Mouse (Mus musculus) ES-Bruce4 (cell line): ENCODE data around the gene Cc2d2b.

Source experiments
- CTCF ChIP-seq: IDR thresholded peaks from one replicate; pipeline ENCODE4 v1.8.1; 2011; ENCODE audit warnings: low read depth, low read length
- EP300 ChIP-seq: IDR thresholded peaks from 2 replicates; pipeline ENCODE4 v1.6.1; 2011; ENCODE audit warnings: low read depth, low read length; ENCODE audit not compliant: insufficient read depth
- POLR2A ChIP-seq: IDR thresholded peaks from one replicate; pipeline ENCODE4 v1.8.1; 2011; ENCODE audit warnings: low read length; ENCODE audit not compliant: insufficient read depth

GRCm38 (mm10) chr19:40769341-40769770 lies 20.8 kb downstream of the Cc2d2b start:
- TF ChIP-seq CTCF: no peak
- no peak for TF ChIP-seq POLR2A
- no peak for TF ChIP-seq EP300
